Mouse (Mus musculus): ENCODE results near the gene Ppp2r3a.

- TF ChIP-seq CTCF (IDR thresholded peaks at IDR 0.05; ENCODE audit: borderline replicate concordance, control insufficient read depth, extremely low read depth, insufficient read depth, low read length, poor library complexity), result no peak
- TF ChIP-seq POLR2A (IDR thresholded peaks at IDR 0.05; ENCODE audit: control insufficient read depth, extremely low read depth, insufficient read depth, low read length, poor library complexity), result no peak
These were observed 48.9 kb upstream of the Ppp2r3a start for GRCm38 (mm10) chr9:101300441-101300935.

Data from thymus, adult 2 months (tissue).